Mouse (Mus musculus) ovary, adult 18-20 months (tissue): ENCODE results near the gene Acap2.
A peak's percentile ranks its signal among the peaks of the same experiment; 100 is the strongest.

Experiments used
- DNase-seq: peaks from one replicate; pipeline ENCODE4 v3.0.0; 2022; ENCODE audit warnings: low spot score, mixed read lengths

Gene Acap2

DNA sequence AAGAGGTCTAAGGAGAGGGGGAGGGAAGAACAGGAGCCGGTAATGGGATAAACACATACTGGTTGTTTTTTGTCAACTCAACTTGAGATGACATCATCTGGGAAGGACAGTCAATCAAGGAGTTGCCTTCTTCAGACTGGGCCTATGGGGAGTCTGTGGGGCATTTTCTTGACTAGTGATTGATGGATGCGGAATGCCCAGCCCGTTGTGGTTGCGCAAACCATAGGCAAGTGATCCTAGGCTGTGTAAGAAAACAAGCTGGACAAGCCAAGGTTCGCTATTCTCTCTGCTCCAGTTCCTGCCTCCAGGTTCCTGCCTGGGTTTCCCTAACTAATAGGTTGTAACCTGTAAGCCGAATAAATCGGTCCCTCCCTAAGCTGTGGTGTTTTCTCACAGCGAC is 4.1 kb upstream of the Acap2 start:
- DNase-seq, result no peak

DNA sequence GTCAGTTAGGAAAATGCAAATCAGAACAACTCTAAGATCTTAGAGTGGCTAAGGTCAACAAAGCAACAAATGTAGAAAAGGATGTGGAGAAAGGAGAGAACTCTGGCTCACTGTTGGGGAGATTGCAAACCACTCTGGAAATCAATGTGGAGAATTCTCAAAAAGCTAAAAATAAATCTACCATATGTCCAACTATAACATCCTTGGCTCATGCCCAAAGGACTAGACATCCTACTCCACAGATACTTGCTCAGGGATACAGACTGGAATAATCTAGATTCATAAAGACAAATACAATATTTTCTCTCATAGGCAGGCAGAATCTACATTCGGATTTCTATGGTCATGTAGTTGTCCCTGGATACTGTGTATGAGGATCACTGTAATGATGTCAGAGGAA is 3.2 kb upstream of the Acap2 start:
- DNase-seq, result no peak

DNA sequence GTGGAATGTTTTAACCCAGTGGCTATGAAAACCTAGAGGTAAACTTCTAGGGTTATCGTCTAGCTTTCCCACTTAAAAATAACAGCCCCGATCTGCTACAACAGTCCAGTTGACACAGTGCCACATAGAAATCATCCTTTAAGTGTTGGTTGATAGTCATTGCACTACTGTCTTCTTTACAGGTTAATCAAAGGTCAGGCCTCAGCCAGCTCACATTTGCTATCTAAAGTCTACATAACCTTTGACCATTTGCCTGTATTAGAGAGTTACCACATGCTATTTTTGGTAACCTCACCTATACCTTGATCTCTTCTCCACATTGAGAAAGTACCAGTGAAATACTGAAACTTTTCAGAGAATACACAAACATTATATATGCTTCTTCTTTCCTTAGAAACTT is 659 bp upstream of the Acap2 start:
- DNase-seq, result no peak

DNA sequence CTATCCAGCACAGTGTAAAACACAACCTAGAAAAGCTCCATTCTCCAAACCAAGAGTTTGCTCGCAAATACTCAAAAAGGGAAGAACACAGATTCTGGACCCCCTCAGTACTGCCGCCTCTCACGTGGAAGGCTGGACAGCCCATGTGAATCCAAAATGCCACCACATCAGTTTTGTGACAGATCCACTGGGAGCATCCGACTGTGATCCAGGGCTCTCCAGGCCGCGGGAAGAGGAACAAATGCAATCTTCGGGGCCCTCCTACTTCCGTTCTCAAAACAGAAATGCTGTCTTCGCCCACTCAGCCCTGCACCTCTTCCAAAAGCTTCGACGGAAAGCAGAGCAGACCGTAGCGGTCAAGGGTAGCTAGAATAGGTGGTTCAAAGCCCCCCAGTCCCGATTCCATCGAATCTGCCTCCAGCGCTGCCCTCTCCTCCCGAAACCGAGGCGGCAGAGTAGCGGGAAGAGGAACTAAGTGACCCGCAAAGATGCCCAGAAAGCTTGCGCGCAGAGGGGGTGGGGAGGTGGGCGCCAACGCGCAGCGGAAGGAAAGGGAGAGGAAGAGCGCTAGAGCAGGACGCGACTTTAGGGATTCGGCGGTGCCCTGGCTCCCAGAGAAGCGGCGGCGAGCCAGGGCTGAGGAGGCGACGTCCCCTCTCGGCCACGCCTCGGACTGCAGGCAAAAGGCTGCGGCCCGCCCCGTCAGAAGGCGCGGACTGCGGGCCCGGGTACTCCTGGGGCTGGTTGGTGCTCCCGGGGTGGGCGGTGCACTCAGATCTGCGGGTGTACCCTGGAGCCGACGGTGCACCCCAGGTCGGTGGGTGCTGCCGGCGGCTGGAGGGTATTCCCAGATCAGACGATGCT is 887 bp downstream of the Acap2 start:
- peak; percentile 20 for DNase-seq

DNA sequence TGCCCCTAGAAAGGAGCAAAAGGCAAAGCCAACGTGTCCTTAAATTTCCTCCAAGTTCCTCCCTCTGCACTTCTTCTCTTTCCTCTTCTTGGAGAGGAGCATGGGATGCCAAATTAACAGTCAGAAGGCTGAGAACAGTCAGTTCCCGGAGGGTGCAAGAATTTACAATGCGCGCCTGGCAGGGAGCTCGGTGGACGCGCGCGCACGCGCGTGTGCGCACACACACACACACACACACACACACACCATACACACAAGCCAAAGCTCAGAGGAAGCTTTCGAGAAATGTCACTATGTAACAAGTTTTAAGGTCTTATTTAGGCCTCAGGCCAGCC is 1.5 kb downstream of the Acap2 start:
- peak; percentile 15 for DNase-seq

DNA sequence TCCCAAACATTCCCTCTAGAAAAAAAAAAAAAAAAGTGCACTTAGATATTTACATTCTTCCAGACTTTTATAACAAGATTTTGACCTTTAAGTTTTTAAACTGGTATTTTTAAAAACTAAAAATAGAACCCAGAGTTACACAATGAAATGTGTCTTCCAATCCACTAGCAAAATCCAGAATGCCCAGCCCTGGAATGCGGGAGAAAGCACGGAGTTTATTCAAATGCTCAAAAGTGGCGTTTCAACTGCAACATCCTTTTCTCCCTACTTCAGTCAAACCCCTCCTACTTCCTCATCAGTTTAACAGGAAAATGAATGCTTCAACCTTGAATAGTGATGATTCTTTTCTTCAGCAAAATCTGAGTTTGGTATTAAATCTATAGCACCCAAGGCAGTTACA is 4.1 kb downstream of the Acap2 start:
- no peak for DNase-seq

DNA sequence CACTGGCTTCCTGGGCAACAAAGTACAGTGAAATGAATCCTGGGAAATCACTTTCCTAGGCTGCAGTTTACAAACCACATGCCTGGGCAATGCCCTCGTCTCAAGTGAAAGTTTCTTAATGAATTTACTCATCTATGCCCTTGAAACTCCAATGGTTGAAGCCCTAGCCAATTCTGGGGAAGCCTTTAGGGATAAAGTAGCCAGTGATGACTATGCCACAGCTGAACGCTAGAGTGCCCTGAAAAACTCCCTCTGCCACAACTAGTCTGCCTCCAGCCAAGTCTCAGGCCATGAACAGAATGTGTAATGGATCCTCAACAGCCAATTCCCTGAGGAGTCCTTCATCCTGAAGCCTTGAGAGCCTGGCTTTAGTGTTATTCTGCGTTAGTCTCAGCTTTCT is 8.5 kb downstream of the Acap2 start:
- no peak for DNase-seq

DNA sequence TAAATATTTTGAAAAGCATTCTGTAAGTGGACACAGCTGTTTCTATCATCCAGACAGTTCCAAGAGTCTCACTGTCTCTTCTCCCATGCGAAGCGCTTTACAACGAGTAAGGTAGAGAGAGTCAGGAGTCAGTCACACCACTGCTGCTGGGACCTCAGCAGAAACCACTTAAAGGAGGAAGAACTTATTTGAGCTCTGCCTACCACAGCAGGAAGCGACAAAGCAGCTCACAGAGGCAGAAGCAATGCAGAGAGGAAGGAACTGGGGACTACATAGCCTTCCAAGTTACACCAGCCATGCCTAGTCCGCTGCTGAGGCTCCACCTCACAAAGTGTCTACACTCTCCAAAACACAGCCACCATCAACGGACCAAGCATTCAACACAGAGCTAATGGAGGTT is 9.2 kb downstream of the Acap2 start:
- DNase-seq, result no peak

DNA sequence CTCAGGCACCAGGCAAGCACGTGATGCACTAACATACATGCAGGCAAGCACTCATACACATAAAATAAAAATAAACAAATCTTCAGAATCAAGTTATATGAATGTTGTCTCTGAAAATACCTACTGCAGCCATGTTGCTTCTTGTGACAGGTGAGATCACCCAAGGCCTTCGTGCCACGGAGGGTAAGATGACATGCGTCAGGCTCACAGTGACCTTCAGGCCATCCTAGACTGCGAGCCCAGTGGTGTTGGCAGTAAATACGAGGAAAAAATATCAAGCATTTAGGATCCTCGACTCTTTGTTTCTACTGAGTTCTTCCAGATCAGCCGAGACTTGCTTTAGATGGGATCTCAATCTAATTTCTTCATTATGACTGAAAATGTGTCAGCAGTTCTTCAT is 10.6 kb downstream of the Acap2 start:
- no peak for DNase-seq

DNA sequence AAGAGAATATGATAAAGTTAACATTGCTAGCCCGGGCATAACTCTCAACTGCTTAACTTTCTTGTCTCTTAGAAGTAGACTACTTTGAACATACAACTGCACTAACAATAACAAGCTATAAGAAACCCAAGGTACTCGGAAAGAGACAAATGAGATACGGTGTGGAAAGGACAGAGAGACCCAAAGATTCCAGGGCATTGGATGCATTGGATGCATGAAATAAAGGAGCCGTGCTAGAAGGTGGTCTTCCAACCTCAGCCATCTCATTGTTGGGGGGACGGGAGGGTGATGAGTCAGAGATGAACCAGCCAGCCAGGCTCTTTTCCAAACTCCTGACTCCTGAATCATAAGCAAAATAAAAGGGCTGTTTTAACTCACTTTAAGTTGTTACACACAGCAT is 11.8 kb downstream of the Acap2 start:
- no peak for DNase-seq

DNA sequence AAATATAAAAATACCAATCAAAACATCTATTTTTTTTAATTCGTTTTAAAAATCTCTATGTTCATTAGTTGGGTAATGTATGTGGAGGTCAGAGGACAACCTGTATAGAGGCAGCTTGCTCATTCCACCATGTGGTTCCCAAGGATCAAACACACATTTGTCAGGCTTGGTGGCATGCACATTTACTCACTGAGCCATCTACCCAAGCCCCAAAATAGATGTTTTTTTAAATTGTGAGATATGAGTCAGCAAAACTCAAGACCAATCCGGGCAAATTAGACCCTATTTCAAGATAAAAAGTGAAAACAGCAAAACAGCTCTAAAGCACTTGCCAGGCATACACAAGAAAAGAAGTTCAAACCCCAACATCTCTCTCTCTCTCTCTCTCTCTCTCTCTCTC is 12.2 kb downstream of the Acap2 start:
- DNase-seq, result no peak

DNA sequence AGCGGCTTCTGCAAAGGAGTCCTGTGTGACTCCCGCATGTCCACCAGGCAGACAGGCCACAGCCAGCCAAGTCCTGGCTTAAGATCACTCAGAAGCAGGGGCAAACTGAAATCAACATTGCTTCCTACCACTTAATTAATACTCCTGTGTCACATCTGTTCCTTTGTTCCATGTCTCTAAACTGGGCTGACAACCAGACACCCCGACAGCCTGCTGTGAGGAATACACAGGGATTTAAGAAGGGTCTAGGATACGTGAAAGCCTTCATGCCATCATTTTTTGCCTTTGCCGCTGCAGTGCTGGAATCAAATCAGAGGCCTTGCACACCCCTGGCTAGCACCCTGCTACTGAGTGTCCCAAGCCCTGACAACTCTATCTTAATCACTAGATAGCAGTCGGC is 12.8 kb downstream of the Acap2 start:
- DNase-seq, result no peak

DNA sequence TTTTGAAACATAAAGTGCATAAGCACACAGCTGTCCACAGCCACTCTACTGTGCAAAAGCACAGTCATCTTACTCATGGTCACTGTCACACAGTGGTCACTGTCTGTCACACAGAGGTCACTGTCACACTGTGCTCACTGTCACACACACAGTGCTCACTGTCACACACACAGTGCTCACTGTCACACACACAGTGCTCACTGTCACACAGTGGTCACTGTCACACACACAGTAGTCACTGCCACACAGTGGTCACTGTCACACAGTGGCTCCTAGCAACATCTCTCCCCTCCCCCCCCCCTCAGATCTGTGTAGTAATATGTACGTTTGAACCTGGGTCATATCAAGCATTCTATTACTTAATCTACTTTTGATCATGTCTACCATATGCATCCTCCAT is 13.9 kb downstream of the Acap2 start:
- no peak for DNase-seq

DNA sequence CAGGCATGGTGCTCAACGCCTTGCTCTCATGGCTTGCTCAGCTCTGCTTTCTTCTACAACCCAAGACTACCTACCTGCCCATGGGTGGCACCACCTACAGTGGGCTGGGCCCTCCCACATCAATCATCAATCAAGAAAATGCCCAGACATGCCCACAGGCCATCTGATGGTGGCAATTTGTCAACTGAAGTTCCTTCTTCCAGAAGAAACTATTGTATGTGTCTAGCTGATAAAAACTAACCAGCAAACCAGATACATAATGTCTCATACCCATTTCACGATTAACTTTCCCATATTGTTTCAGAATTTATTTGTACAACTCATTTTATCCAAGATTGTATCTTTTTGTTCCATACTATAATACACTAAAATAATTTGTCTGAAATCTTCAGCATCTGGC is 15.3 kb downstream of the Acap2 start:
- no peak for DNase-seq

DNA sequence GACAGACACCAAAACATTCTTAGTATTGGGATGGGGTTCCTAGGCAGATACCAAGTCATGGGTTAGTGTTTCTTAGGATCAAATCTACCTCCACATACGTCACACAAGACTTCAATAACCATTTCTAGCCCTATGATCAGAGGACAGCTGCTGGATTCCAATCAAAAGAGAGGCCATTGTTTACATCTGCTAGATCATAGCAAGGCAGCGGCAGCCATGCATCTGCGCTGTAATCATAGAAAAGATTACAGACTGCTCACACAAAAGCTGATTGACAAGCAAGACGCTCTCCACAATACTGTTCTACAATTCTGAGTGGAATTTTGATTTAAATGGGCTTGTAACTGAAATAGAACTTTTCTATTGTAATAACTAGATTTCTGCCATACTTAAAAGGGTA is 16.3 kb downstream of the Acap2 start:
- DNase-seq, result no peak

DNA sequence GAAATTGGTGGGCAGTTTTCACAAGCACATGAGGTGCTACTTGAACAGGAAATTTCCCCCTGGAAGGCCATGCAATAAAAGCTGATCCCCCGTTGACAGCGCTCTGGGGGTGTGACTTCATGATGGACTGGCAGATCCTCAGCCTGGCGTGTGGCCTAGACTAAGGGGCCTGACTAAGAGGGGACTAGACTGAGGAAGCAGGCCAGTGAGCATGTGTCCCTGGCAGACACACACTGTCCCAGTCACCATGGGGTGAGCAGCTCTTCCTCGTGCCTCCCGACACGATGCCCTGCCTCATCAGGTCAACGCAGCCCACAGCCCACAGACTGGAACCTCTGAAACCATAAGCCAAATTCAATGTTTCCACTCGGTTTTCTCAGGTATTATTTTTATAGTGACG is 18.5 kb downstream of the Acap2 start:
- no peak for DNase-seq

DNA sequence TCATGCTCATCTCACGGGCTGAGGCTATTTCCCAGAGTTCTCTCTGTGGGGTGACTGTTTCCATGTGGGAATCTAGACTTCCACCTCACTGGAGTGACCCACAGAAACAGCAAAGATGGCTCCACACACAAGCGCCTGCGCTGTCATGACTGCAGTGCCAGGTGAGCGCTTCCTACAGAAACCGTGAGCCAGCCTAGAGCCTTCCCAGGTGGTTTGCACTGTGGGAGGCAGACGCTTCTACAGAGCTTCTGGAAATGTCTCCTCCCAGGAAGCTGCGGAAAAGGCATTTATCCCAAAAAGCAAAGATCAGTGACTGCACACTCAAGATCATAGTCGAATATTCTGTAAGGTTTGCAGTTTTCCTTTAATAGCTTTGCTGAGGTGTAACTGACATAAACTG is 20.2 kb downstream of the Acap2 start:
- DNase-seq, result no peak

DNA sequence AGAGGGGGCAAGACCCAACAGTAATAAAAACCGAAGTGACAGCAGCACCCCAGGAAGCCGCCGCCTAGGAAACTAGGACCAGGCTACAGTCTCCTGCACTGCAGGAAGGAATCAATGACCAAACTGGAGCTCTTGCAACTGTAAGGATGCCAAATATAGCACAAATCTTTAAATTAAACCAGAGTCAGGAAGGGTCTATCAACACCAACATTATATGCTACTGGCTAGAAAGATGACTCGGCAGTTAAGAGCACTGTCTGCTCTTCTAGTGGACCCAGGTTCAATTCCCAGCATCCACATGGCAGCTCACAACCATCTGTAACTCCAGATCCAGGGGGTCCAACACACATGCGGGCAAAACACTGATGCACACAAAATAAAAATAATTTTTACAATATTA is 21.7 kb downstream of the Acap2 start:
- DNase-seq, result no peak

DNA sequence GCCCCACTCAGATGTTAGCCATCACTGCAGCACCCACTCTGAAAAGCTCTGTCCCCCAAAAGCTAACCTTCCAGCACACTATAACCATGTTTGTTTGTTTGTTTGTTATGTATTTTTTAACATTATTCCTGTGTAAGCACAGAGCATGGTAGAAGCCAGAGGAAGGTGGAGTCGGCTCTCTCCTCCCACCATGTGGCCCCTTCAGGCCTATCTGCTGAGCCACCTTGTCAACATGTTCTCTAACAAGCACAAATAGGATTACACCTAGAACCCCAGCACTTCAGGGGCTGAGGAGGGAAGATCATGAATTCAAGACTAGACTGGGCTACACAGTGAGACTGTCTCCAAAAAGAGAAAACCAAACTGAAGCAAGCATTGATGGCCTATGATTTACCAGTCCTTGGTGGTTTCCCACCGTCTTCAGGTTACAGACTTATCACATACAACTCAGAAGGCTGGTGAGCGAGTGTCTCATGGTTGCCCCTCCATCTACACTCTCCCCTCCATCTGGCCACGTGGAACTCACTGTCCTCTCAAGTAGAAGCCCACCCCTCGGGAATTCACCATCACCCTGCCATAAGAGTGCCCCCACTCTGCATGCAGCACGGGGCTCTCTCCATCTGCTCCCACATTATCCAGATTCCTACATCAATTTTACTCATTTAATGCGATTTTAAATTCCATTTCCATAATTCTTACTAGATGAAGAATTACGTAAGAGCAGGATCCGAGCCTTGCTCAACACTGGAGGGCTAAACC is 26.0 kb downstream of the Acap2 start:
- no peak for DNase-seq

DNA sequence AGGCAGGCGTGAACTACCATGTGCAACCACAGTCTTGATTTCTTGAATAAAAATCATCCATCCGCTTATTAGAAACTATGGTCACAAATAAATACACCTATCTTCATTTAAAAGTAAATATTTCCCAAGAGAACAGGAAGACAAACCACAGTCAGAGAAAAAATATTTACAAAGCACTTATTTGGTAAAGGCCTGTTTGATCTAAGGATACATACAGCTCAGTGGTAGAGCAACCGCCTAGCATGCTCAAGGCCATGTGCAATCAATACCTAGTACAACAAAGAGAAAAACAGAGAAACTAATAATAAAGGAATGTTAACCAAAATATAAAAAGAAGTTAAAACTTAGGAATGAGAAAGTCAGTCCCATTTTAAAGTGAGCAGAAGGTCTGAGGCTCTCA is 28.8 kb downstream of the Acap2 start:
- no peak for DNase-seq

DNA sequence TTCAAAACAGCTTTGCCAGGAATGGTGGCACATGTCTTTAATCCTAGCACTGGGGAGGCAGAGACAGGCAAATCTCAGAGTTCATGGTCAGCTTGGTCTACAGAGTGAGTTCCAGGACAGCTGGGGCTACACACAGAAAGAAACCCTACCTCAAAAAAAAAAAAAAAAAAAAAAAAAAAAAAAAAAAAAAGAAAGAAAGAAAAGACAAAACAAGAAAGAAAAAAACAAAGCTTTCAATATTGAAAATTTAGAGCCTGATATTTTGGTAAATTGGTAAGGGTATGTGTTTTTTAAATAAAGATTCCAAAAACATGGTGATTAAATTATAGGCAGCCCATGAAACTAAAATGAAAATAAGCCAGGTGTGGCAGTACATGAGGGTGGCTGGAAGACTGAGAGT is 29.6 kb downstream of the Acap2 start:
- DNase-seq, result no peak

DNA sequence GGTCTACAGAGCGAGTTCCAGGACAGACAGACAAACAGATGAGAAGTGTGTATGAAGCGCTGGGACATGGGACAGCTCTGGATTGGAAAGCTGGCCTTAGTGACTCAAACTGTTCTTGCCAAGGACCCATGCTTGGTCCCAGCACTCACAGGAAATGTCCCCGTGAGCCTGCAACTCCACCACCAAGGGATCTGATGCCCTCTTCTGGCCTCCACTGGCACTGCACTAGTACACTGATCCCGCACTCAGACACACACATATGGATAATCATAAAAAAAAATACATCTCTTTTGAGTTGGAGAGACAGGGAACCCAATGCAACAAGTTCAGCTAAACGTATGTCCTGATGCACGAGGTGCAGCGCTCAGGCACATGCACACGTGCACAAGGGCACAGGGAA is 30.7 kb downstream of the Acap2 start:
- DNase-seq, result no peak

DNA sequence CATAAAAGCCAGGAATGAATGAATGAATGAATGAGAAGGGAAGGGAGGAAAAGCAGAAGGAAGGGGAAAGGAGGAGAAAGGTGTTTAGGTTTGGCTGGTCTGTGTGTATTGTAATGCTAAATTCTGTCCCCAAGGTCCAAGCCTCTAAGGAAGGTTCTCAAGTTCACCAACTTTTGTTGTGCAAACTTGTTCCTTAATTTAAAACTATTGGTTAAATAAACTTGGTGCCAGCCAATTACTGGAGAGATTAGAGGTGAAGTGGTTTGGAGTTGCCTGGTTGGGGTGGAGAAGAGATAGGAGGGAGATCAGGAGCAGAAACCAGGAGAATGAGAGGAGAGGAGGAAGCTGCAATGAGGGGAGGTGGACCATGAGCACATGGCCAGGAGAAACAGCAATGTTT is 31.4 kb downstream of the Acap2 start:
- DNase-seq, result no peak

DNA sequence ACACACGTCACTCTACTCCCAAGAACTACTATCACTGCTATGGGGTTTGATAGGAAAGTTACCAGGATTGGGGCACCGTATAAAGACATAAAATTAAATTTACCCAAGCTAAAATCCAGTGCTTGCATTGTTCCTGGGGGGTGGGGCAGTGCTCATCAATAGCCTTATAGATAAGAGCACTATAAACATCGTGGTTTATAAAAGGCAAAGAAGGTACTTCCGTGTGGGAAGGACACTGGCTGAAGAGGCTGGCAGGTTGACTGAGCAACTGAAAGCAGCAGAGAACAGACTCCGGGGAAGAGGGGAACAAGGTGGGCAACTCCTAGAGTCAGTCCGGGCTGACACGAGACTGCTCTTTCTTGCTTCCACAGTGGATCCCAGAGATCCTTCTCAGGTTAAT is 33.1 kb downstream of the Acap2 start:
- no peak for DNase-seq
